Mouse (Mus musculus) heart, postnatal 10 days (tissue): Measurements from ENCODE around the gene Hist3h2a. TPM values are rescaled to one million over a fixed set of nuclear protein-coding genes. Genes with fewer than 3 reads are reported as not detected.

Experiments used
- microRNA-seq, 2 experiments: library from miRNA; unstranded; fragments of <30 nt; microRNA quantifications; one replicate each; pipeline ENCODE4 v1.2.0; 2022
- total RNA-seq, 2 experiments: library from RNA; stranded (reverse); gene quantifications; 2 replicates each; pipeline ENCODE4 v1.2.3; 2021

Gene Hist3h2a
- total RNA-seq, 2 experiments from 2014 or later = 33.2 to 36.7 TPM

Small RNA genes lying within 50 kb of the gene (microRNA-seq; reads per million reads assigned to microRNA genes)
- 0 to 0.35 reads per million in 2 experiments for gene Gm44313

Other genes with a start within 250 kb of the Hist3h2a start
- gene Olfr318, start 230.7 kb upstream of the Hist3h2a start, total RNA-seq = not detected
- not detected for gene Olfr317, start 215.5 kb upstream of the Hist3h2a start, total RNA-seq
- gene Olfr316, start 202.0 kb upstream of the Hist3h2a start, total RNA-seq = not detected
- not detected for gene Olfr315, start 181.5 kb upstream of the Hist3h2a start, total RNA-seq
- gene Olfr314, start 171.7 kb upstream of the Hist3h2a start, total RNA-seq = not detected
- gene Fam183b, start 152.7 kb upstream of the Hist3h2a start, total RNA-seq = under 1 TPM in 1 of 2 experiments, not detected in 1; 0.67 TPM
- gene Olfr313, start 139.7 kb upstream of the Hist3h2a start, total RNA-seq = not detected
- gene Olfr312, start 125.4 kb upstream of the Hist3h2a start, total RNA-seq = not detected
- not detected for gene Olfr311, start 115.4 kb upstream of the Hist3h2a start, total RNA-seq
- 1 to 10 TPM; 2.3 to 3.5 TPM for gene Gm12258, start 107.5 kb upstream of the Hist3h2a start, total RNA-seq
- 1 to 10 TPM; 3.5 to 3.9 TPM for gene 2810021J22Rik, start 87.5 kb upstream of the Hist3h2a start, total RNA-seq
- 1 to 10 TPM; 5.2 to 6.1 TPM for gene Zfp39, start 50.5 kb upstream of the Hist3h2a start, total RNA-seq
- under 1 TPM in 1 of 2 experiments, not detected in 1; 0.12 TPM for gene Btnl10, start 36.8 kb upstream of the Hist3h2a start, total RNA-seq
- gene Rnf187, start 15.8 kb upstream of the Hist3h2a start, total RNA-seq = 100 to 1,000 TPM; 162 to 173 TPM
- gene Hist3h2ba, start 5.8 kb upstream of the Hist3h2a start, total RNA-seq = 10 to 100 TPM; 11.0 to 13.0 TPM
- under 1 TPM; 0.12 to 0.22 TPM for gene Trim17, start within 50 bp of the Hist3h2a start, total RNA-seq
- 10 to 100 TPM; 19.9 to 20.8 TPM for gene Trim11, start 23.4 kb downstream of the Hist3h2a start, total RNA-seq
- gene Obscn, start 181.7 kb downstream of the Hist3h2a start, total RNA-seq = 100 to 1,000 TPM; 427 to 465 TPM
- gene Iba57, start 209.1 kb downstream of the Hist3h2a start, total RNA-seq = 10 to 100 TPM; 14.6 to 16.8 TPM
- 1 to 10 TPM; 1.7 to 1.8 TPM for gene Gjc2, start 228.5 kb downstream of the Hist3h2a start, total RNA-seq
- gene Guk1, start 237.5 kb downstream of the Hist3h2a start, total RNA-seq = 10 to 100 TPM; 74.3 to 76.2 TPM
- gene Mrpl55, start 247.8 kb downstream of the Hist3h2a start, total RNA-seq = 10 to 100 TPM; 86.9 to 88.0 TPM